Mouse (Mus musculus) T-cell, adult 2 months (primary cell): ENCODE data around the gene Atxn7.

Experiments
- DNase-seq: peaks from one replicate; pipeline ENCODE4 v3.0.0; 2022; ENCODE audit warnings: low spot score

Gene Atxn7

DNA sequence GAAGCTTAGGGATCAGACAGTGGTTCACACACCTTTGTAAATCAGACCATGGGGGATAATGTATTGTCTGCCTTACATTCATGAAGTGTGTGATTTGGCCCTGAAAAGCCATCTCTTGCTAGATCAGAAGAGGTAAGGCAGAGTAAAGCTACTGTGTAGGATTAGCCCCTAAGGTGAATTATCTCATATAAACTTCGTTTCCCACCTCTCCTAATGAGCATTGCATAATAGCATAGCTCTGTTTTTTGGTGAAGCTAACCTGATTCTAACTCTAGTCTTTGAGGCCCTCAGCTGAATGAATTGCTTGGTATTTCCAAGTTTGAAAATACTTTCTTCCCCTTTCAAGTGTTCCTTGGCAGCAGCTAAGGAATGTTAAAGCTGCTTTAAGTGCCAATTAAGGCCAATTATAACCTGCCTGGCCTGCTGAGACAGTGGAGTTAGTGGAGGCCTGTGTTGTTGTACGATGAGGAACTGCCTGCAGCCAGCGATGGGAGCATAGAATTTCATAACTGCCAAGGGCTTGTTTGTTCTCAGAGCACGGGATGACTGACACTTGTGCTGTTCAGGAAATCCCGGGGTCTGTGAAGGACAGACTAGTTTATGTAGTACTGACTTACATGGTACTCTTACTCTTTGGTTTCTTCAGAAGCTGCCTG is 103.4 kb downstream of the Atxn7 start:
- no peak for DNase-seq

DNA sequence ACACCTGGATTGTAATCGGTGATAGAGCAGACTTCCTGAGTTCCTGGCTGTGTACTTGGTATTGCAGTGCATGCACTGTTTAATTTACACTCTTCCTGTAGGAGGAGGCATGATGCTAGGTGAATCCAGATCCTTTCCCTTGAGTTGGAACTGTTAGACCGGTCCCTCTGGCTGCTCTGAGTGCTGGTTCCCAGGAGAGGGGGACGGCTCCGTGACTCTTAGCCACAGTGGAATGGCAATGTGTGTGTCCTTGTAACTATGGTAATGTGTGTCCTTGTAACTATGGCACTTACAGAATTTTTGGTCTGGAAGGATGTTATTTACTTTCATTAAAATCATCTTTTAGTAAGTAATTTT is 103.9 kb downstream of the Atxn7 start:
- DNase-seq: no peak

DNA sequence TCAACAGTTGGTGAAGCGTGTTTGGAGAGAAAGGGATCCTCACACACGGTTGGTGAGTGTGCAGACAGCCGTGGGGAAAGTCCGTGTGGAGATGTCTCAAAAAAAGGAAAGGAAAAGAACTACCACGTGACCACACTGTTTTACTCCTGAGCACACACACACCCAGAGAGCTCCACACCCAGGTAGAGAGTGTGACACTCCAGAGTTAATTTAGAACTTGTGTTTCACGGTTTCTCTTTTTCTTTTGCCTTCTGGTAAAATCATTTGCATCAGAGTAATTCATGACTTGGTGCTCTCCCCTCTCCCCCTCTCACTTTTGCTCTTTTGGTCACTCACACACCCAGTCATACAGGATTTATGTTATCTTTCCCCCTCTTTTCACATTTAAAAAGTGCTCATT is 105.0 kb downstream of the Atxn7 start:
- DNase-seq: no peak

DNA sequence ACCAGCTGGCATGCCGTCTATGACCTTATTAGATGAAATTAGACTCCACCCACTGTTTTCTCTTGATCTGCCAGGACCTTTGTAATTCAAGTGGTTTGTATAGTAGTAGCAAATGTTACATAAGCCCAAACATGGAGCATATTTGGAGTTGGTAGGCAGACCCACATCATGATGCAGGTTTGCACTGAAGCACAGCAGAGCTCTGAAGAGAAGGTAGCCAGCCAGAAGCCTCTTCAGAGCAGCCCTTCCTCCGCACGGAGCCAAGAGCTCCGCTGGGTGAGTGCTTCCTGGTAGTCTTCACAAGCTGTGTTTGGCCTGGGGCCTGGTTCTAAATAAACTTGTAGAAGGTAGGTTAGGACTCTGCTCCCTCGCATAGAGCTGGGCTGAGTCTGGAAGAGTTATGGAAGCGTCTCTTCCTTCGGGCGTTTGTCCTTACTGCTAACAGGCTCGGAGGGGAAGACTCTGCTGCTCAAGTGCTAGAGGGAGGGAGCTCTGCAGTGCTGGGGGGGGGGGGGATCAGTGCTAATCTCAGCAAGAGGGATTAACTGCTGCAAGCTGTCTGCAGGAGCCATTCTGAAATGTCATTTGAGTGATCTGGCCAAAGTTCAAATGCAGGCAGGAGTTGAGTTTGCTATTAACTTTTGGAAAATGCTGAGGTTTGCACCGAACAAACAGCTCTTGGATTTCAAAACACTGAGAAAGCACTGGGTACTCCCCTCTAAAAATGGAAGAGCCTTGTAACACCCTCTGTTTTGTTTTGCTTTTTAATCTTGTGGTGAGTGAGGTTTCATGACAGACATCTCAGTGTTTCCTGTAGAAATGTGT is 106.6 kb downstream of the Atxn7 start:
- DNase-seq: peak; percentile 75

DNA sequence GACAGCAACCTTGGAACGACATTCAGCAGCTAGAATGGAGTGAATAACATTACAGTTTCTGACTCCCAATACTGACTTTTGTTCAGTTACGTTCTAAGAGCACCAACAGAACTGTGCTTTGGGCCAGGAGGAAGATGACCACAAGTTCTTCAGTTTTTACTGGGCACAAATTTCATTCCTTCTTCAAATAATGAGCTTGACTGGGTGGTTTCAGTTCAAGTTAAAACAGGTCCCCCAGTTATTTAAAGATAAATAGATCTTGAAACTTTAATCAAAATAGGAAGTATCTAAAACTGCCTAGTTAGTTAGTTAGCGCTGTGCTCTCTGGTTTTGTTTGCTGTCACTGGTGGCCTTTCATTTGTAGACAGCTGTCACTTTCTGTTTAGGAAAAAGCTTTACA is 107.3 kb downstream of the Atxn7 start:
- DNase-seq: peak; percentile 21

DNA sequence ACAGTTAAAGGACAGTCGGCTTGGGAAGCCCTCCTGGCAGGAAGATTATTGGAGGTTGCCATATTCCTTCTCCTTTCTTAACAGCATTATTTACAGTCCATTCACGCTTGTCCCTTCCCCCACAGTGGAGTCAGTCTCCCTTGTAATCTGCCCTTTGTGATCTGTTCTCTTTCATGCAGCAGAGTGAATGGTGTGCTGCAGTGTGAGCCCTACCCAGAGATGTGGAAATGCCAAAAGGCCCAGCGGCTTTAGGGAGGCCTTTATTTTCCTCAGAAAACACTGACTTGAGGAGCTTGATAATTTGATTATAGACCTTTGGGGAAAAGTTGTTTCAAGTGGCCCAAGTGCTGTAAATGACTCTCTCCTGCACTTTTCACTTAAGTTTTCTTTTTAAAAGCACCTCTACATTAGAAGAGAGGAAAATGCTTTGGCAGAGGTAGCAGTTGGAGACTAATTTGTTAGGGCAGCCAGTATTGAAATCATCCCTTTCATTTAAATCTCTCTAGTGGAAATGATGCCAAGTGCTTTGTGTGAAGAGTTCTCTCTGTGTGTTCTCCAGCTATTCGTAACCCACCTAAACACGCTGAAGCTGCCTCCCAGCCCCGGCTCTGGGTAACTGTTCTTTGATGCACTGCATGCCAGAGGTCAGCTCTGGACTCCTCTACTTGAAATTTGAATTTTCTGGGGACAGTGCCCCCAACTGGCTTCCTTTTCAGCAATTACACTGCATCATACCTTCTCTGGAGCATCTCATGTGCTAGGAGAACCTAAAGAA is 109.5 kb downstream of the Atxn7 start:
- DNase-seq: no peak

DNA sequence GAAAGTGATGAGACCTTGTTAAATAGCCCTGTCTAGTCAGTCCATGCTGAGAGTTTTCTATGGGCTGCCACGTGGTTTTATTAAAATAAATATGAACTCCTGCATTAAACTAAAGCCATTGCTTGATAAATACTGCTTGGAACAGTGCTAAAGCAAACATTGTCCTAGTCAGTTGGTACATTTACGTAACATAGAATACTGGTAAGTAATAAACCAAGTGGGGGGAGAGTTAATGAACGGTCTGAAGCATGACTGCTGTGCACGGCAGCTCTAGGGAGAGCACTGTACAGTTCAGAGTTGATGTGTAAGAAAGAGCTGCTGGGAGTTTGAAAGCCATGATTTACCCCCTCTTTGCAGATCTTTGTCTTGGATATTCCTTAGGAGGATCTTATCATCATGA is 110.2 kb downstream of the Atxn7 start:
- no peak for DNase-seq

DNA sequence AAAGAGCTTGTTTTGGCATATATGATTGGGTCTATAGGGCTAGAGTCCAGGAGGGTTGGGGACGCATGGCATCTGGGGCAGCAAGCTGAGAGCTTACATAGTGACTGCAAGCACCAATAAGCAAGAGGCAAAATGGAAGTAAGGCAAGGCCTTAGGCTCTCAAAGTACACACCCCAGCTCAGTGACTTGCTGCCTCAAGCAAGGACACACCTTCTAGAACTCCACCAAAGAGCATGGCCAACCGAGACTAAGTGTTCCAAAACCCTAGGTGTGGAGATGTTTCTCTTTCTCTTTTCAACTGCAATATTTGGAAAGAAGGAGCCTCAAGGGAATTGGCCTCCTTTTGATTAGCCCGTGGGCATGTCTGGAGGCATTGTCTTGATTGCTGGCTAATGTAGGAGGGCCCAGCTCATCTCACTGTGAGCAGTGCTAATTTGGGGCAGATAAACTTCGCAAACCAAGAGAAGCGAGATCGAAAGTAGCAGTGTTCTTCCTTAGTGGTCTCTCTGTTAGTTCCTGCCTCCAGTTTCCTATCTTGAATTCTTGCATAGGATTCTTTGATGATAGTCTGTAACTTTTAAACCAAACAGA is 119.5 kb downstream of the Atxn7 start:
- DNase-seq: no peak

DNA sequence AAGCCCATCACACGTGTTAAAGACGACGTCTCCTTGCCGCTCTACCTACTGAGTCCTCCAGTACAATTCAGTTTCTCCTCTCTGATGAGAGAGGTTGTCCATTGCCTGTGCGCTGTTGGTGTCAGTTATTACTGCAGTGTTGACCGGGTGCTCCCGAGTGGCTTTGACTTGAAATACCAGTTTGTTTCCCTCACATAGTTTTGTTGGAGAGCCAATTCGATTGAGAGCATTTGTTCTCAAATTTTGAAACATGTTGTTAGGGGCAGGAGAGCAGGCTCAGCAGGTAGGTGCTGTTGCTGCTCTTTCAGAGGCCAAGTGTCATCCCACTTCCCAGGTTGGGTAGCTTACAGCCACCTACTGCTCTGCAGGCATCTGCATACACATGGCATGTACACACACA is 122.6 kb downstream of the Atxn7 start:
- DNase-seq: no peak

DNA sequence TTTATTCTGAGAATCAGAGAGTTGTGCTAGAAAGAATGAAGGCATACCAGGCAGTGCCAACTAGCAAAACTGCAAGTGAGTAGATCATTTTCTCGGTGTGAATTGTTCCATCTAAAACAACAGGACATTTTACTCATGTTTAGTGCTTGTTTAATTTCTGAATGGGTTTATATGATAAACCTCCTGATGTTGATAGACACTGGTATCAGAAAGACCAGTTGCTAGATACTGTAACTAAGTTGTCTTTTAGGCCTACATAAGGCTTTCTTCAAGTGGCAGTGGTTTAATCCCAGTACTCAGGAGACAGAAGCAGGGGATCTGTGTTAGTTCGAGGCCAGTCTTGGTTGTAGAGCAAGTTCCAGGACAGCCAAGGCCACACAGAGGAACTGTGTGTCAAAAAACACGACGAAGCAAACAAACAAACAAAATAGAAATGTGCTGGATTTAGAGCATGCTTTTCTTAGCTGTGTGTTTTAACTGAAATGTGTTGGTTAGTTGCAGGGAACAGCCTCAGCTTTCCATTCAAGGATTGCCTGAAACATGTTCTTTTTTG is 125.5 kb downstream of the Atxn7 start:
- no peak for DNase-seq

DNA sequence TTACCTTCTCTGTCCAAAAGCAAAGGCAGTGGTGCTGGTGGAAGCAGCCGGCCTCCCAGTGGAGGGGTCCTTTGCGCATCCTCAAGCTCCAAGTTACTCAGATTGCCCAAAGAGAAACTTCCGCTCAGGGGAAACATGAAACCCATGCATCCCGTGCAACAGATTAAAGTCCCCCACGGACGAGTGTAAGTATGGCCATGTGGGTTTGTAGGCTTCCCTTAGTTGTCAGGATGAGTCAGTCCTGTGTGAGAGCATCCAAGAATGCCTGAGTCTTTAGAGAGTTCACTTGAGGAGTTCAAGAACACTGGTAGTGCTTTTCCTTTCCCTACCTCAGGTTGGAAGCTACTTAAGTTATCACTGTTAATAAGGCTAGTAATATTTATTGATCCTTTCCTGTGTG is 126.1 kb downstream of the Atxn7 start:
- DNase-seq: no peak

DNA sequence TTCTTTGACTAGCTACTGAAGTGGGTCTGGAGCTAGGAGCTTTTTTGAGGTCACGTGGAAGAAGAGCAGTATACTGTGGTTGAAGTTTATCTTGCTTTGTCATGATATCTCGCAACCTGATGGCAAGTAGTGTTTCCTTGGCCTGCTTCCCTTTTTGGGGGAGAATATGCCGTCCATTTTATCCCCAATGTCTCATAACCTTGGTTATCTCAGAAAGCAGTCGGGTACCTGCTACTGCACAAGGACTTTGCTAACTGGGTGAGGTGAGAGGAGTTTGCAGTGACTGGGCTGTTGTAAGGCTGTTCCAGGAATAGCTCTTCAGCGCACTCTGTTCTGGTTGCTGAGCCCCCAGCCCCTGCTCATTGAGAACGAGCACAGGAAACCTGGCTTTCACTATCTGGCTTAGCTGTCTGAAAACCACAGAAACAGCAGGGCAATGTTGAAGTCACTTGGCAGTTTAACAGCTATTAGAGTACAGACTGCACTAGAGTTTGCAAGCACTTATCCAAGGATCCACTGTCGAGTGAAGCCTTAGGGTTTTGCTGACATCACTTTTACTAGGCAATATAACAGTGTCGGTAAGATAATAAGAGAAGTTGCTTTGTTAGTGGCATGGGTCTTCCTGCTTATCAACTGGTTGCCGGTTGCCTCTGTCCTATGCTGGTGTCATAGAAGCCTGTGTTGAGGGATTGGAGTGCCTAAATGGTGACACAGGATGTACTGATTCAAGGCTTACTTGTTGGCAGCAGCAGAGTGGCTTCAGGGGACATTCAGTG is 127.0 kb downstream of the Atxn7 start:
- peak; percentile 18 for DNase-seq

DNA sequence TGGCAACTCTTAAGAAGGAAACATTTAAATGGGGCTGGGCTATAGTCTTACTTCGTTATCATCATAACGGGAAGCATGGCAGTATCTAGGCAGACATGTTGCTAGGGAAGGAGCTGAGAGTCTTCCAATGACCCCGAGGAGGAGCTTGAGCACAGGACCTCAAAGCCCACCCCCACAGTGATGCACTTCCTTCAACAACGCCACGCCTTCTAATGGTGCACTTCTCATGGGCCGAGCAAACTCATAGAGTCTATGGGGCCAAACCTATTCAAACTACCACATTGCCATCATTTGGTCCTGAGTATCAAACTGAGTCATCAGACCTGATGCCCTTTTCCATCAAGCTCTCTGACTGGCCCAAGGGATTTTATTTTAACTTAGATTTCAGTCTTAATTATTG is 129.3 kb downstream of the Atxn7 start:
- no peak for DNase-seq

DNA sequence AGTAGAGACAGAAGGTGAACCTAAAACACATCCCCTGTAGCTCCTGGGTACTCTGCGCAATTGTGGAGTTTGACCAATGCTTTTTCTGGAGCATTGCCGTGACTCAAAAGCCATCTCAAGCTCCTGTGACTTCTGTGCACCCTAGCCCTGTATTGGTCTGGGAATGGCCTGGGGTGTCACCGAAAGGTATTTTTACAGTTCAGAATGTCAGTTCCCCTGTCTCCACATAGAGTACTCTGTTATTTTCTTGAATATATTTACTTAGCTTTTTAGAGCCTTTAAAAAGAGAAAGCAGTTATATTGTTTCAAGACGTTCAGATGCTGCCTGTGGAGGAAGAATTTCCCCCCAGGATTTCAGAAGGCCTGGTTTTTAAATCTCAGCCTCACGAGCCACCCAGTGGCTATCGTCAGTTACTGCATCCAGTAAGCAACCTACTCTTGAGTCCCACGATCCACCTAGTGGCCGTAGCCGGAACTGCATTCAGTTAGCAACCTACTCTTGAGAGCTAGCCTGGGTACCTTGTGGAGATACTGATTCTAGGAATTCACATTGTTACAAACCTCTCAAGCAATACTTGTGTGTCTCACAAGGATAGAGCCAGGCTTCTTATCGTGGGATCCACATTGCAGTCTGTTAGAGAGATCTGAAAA is 137.2 kb downstream of the Atxn7 start:
- peak; percentile 82 for DNase-seq

DNA sequence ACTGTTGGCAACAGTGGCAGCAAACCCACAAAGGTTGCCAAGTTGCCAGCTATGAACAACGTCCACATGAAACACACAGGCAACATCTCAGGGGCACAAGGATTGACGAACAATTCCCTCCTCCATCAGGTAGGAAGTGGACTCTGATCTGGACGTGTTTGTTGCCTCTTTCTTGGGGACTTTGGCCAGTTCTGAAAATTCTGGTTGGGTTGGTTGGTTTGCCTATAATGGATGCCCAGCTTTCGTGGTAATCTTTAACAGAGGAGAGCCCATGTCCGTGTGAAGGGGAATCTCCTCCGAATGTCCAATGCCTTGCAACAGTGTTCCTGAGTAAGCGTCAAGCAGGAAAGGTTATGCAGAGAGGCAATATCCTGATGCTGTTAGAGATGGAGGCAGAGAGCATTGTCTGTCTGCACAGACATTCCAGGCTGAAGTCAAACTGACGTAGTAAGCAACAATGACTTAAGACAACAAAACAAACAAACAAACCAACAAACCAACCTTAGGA is 139.6 kb downstream of the Atxn7 start:
- DNase-seq: no peak

DNA sequence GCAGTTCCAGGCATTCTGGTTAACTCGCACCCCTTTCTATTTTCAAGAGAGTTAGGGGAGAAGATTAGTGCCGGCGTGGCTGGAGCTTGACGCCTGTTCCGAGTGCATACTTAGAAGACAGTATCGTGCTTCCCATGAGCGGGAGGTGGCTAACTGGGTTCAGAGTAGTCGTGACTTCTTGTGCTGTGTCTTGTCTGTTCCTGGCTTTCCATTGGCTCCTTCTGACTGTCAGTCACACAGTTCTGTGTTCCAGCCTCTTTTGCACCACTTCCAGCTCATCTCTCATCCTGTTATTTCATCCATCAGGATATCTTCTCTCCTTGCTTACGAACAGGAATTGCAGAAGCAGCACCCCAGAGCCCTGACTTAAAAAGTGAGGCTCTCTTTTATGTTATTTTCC is 140.1 kb downstream of the Atxn7 start:
- DNase-seq: no peak

DNA sequence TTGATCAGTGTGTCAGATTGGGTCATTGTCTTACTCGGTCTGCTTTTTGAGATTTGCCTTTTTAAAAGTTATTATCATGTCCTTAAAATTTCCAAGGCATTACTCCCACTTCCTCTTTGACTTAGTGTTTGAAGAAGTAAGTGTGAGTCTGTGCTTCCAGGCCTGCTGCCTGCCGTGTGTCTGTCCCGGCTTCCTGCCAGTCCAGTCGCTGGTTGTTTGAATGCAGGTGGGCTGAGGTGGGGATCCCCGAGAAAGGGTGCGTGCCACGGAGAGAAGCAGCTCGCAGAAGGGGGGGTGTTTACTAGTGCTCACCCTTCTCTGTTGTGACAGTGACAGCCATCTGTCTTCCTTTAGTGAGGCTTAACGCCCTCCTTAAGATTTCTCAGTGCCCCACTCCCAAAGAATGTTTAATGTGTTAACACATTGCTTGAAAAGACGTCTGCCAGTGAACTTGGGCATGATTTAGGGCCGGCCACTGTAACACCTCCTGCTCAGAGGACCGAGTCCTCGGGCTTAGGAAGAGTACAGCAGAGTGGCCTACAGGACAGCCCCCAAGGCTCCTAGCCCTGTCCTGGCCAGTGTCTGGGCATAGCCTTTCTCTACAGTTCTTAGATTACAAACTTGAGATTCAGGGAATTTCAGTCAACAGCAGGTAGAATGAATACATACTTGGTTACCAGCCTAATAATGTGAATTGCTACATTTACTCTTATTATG is 143.1 kb downstream of the Atxn7 start:
- DNase-seq: no peak

DNA sequence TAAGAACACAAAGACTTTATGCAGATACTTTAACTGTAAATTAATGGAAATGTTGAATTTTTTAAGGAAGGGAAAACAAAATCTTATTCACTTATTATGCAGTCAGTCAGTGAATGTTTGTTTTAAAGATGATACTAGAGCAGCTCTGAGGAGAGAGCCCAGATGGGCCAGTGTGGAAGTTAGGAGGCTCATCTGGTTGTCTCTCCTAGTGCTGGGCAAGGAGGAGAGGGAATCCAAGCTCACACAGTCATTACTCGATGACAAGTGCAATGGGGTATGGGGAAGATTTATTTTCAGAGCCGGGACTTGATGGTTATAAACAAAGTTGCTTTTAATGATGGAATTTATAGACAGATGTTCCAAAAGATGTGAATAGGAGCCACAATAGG is 143.7 kb downstream of the Atxn7 start:
- DNase-seq: no peak

DNA sequence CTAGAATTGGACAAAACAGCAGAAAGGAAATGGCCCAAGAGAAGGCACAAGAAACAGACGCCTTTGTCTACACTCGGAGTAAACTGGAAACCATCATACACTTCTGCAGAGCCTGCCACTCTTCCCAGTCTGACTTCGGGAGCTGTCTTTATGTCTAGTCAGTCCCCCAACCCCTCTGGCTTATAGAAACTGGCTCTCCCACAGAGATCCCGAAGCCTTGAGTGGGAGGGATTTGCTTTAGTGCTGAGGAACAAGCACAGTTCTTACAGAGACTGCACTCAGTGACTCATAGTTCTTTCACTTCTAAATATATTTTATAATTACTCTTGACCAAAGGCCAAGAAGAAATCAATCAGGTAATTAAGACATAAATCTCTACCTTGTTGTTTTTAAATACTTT is 149.5 kb downstream of the Atxn7 start:
- DNase-seq: no peak
